Mouse (Mus musculus): ENCODE data around the gene Adgrd1. TPM values are rescaled to one million over a fixed set of nuclear protein-coding genes. Genes with fewer than 3 reads are reported as not detected.

The Adgrd1 gene
- polyA plus RNA-seq, 1 experiment from 2014 or later, result 0.06 TPM

GRCm38 (mm10) chr5:129189071-129189470 lies 92.5 kb downstream of the Adgrd1 start:
- 82% methylated on average over 6 of the region's 6 CpGs for WGBS
- Histone ChIP-seq H3K4me3 (no peak overlapping the region), H3K36me3 (no peaks in the 10 kb centered on the region), H3K27me3 (replicated peaks) (no peaks in the 10 kb centered on the region), H3K4me2 (replicated peaks) (no peak overlapping the region), H3K9me3 (no peaks in the 10 kb centered on the region), H3K4me1 (peaks cover 10% of the 10 kb centered on the region; the same call in 1 of the 2 replicates), H3K27ac (no peak overlapping the region), H3K9ac (no peak overlapping the region)
- ATAC-seq (ENCODE audit: low FRiP score, low read depth), result no peak

- Histone ChIP-seq H3K9me3 (no peaks in the 10 kb centered on the region), H3K36me3 (no peaks in the 10 kb centered on the region), H3K4me3 (no peak overlapping the region), H3K27ac (no peak overlapping the region), H3K27me3 (replicated peaks) (no peaks in the 10 kb centered on the region), H3K4me2 (replicated peaks) (no peak overlapping the region), H3K9ac (no peak overlapping the region), H3K4me1 (peaks cover 10% of the 10 kb centered on the region; the same call in 1 of the 2 replicates)
- WGBS, result 67% methylated on average over 7 of the region's 7 CpGs
- ATAC-seq (ENCODE audit: low FRiP score, low read depth), result no peak
These were observed 93.5 kb downstream of the Adgrd1 start for GRCm38 (mm10) chr5:129190077-129190476.

DNA sequence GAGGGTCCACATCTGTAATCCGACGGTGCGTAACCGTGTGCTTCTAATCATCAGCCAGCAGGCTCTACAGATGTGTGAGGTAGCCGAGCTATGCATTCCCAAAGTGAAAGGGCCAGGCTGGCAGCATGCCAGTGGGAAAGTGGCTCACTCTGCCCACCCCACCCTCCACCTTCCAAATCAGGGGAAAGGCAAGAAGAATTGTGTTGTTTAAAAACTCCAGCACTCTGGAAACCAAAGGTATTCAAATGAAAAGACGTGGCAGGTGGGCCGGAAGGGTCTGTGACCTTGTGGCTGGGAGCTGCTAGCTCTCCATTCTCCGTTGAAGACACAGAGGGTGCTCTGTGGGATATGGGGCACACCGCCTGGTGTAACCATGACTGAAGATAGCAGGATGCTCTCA lies 100.0 kb downstream of the Adgrd1 start:
- H3K4me3 ChIP-seq, result no peak overlapping the region
- no peak overlapping the region for H3K27ac ChIP-seq
- no peak for ATAC-seq (ENCODE audit: low FRiP score, low read depth)
- H3K9me3 ChIP-seq, result no peaks in the 10 kb centered on the region
- no peak overlapping the region for H3K4me2 ChIP-seq (replicated peaks)
- WGBS, result 74% methylated on average over 9 of the region's 9 CpGs
- H3K9ac ChIP-seq, result no peak overlapping the region
- H3K36me3 ChIP-seq, result no peaks in the 10 kb centered on the region
- H3K4me1 ChIP-seq, result peaks cover 4% of the 10 kb centered on the region; the same call in 1 of the 2 replicates
- H3K27me3 ChIP-seq (replicated peaks), result no peaks in the 10 kb centered on the region

DNA sequence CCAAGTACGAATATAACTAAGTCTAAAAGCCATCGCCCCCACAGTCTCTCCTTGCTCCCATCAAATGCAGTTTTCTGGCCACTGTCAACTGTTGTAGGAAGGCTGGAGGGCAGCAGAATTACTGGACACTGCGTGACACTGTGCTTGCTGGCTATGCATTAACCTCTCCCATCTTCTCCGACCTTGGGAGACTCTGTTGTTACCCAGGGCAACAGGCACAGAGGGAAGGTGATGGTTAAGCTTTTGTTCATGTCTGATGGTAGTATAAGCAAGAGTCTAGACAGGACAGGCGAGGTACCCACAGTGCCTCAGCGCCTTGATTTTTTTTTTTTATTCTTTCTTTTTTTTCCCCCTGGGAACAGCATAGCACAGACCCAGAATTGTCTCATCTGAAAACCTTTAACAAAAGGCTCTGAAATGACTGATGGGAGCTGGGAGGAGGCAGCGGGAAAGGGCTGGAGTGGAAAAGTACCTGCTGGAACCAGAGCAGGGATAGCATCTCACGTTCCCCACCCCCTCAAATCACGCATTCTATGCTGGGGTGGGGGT lies 100.5 kb downstream of the Adgrd1 start:
- peaks cover 4% of the 10 kb centered on the region; the same call in 1 of the 2 replicates for H3K4me1 ChIP-seq
- no peak overlapping the region for H3K4me3 ChIP-seq
- H3K9me3 ChIP-seq, result no peaks in the 10 kb centered on the region
- WGBS, result 63% methylated on average over 9 of the region's 9 CpGs
- H3K36me3 ChIP-seq, result no peaks in the 10 kb centered on the region
- ATAC-seq (ENCODE audit: low FRiP score, low read depth), result no peak
- H3K4me2 ChIP-seq (replicated peaks), result no peak overlapping the region
- H3K9ac ChIP-seq, result no peak overlapping the region
- H3K27ac ChIP-seq, result no peak overlapping the region
- no peaks in the 10 kb centered on the region for H3K27me3 ChIP-seq (replicated peaks)

GRCm38 (mm10) chr5:129200132-129200531 lies 103.6 kb downstream of the Adgrd1 start:
- Histone ChIP-seq H3K4me3 (no peak overlapping the region), H3K4me1 (0 out of 2 replicates have a peak, but pooled peaks cover 4% of the 10 kb centered on the region), H3K27ac (no peak overlapping the region), H3K9me3 (no peaks in the 10 kb centered on the region), H3K27me3 (replicated peaks) (no peaks in the 10 kb centered on the region), H3K9ac (no peak overlapping the region), H3K4me2 (replicated peaks) (no peak overlapping the region), H3K36me3 (no peaks in the 10 kb centered on the region)
- WGBS, result 90% methylated on average over 3 of the region's 3 CpGs
- no peak for ATAC-seq (ENCODE audit: low FRiP score, low read depth)

GRCm38 (mm10) chr5:129208279-129208678 lies 111.7 kb downstream of the Adgrd1 start:
- peaks cover 7% of the 10 kb centered on the region; the same call in 1 of the 2 replicates for H3K27me3 ChIP-seq (replicated peaks)

DNA sequence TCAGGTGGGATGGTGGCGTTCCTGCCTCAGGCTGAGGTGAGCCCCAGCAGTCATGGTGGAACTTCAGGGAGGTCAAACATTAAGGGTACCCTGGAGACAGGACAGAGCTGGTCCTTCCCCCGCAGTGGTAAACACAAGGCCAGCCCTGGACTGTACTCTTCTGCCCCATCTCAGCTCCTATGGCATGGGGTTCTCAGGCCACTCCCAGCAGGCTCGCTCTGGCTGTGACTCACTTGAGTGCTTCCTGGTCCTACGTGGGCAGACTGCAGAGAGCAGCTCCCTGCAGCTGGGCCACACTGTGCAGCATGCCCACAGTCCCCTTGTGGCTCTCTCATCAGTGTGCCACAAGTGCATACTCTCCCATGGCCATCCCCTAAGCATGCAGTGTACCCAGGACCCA lies 112.3 kb downstream of the Adgrd1 start:
- no peaks in the 10 kb centered on the region for H3K9me3 ChIP-seq
- H3K27me3 ChIP-seq (replicated peaks), result peaks cover 7% of the 10 kb centered on the region; the same call in 1 of the 2 replicates
- H3K4me1 ChIP-seq, result peaks cover 6% of the 10 kb centered on the region
- H3K36me3 ChIP-seq, result no peaks in the 10 kb centered on the region
- 78% methylated on average over 4 of the region's 4 CpGs for WGBS
- H3K9ac ChIP-seq, result no peak overlapping the region
- H3K27ac ChIP-seq, result no peak overlapping the region
- ATAC-seq (ENCODE audit: low FRiP score, low read depth), result no peak
- H3K4me2 ChIP-seq (replicated peaks), result no peak overlapping the region
- no peak overlapping the region for H3K4me3 ChIP-seq

More at GRCm38 (mm10) chr5:129208279-129208678, 111.7 kb downstream of the Adgrd1 start:
- Histone ChIP-seq H3K4me3 (no peak overlapping the region), H3K4me2 (replicated peaks) (no peak overlapping the region), H3K4me1 (peaks cover 6% of the 10 kb centered on the region), H3K9ac (no peak overlapping the region), H3K9me3 (no peaks in the 10 kb centered on the region), H3K36me3 (no peaks in the 10 kb centered on the region), H3K27ac (no peak overlapping the region)
- ATAC-seq (ENCODE audit: low FRiP score, low read depth), result no peak

GRCm38 (mm10) chr5:129211385-129212031 lies 115.0 kb downstream of the Adgrd1 start:
- Histone ChIP-seq H3K4me2 (replicated peaks) (no peak overlapping the region), H3K27ac (no peak overlapping the region), H3K9me3 (no peaks in the 10 kb centered on the region), H3K27me3 (replicated peaks) (peaks cover 7% of the 10 kb centered on the region; the same call in 1 of the 2 replicates), H3K4me1 (peaks cover 6% of the 10 kb centered on the region), H3K9ac (no peak overlapping the region), H3K36me3 (no peaks in the 10 kb centered on the region), H3K4me3 (no peak overlapping the region)
- WGBS, result 40% methylated on average over 14 of the region's 14 CpGs
- no peak for ATAC-seq (ENCODE audit: low FRiP score, low read depth)

- Histone ChIP-seq H3K9ac (no peak overlapping the region), H3K4me2 (replicated peaks) (no peak overlapping the region), H3K36me3 (no peaks in the 10 kb centered on the region), H3K4me3 (no peak overlapping the region), H3K9me3 (no peaks in the 10 kb centered on the region), H3K27ac (no peak overlapping the region), H3K27me3 (replicated peaks) (0 out of 2 replicates have a peak, but pooled peaks cover under 1% of the 10 kb centered on the region), H3K4me1 (peaks cover 27% of the 10 kb centered on the region)
- ATAC-seq (ENCODE audit: low FRiP score, low read depth), result no peak
- WGBS, result 55% methylated on average over 9 of the region's 9 CpGs
These were observed 117.5 kb downstream of the Adgrd1 start for GRCm38 (mm10) chr5:129214023-129214422.

- Histone ChIP-seq H3K9me3 (no peaks in the 10 kb centered on the region), H3K27me3 (replicated peaks) (no peaks in the 10 kb centered on the region), H3K4me2 (replicated peaks) (no peak overlapping the region), H3K4me1 (peaks cover 26% of the 10 kb centered on the region), H3K36me3 (no peaks in the 10 kb centered on the region), H3K9ac (no peak overlapping the region), H3K27ac (no peak overlapping the region), H3K4me3 (no peak overlapping the region)
- WGBS, result 88% methylated on average over 2 of the region's 2 CpGs
- ATAC-seq (ENCODE audit: low FRiP score, low read depth), result no peak
These were observed 119.5 kb downstream of the Adgrd1 start for GRCm38 (mm10) chr5:129216001-129216400.

DNA sequence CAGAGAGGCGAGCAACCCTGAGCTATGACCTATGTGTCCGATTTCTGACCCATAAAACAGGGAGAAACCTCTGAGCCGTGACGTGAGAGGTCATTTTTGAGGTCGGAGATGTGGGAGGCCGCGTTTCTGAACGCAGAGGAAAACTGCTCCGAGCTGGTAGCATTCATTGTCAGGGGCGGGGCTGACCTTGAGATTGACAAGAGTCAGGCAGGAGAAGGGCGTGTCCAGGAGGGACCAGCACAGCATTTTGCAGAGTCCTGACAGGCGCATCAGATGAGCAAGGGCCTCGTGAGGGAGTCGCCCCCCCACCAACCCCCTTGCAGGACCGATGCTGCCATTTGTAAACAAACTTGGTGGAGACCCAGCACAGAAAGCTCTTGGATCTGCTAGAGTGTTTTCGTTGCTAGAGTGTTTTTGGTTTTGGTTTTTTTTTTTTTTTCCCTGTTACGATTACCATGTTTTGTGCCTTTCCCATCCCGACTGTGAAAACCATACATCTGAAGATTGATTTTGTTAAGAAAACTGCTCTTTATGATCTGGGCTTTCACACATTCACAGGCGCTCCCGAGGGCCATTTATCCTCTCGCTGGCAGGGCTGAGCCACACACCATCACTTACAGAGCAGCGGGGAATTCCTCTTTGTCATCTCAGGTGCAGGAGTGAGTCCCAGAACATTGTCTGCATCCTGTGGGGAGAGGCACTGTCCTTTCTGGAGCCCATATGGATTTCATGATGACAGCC lies 121.1 kb downstream of the Adgrd1 start:
- WGBS, result 6% methylated on average over 22 of the region's 22 CpGs
- H3K36me3 ChIP-seq, result no peaks in the 10 kb centered on the region
- H3K4me2 ChIP-seq (replicated peaks), result peak overlapping the region; percentile 43
- no peak overlapping the region for H3K9ac ChIP-seq
- no peak overlapping the region for H3K4me3 ChIP-seq
- H3K27ac ChIP-seq, result no peak overlapping the region
- peaks cover 21% of the 10 kb centered on the region for H3K4me1 ChIP-seq
- H3K9me3 ChIP-seq, result no peaks in the 10 kb centered on the region
- no peaks in the 10 kb centered on the region for H3K27me3 ChIP-seq (replicated peaks)
- ATAC-seq (ENCODE audit: low FRiP score, low read depth), result peak; percentile 30; the same call in 1 of the 2 replicates

DNA sequence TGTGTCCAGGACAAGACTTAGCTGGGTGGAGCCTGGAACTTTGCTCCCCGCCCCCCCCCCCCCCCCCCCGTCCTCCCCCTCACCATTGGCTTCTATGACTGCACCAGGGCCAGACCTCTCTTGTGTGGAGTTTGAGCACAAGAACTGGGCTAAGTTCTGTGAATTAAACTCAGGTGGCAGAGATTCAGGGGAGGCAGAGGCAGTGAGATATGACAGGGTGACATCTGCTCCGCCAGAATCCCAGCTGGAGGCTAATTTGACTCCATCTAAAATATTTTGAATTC lies 121.6 kb downstream of the Adgrd1 start:
- Histone ChIP-seq H3K36me3 (no peaks in the 10 kb centered on the region), H3K27me3 (replicated peaks) (no peaks in the 10 kb centered on the region), H3K9me3 (no peaks in the 10 kb centered on the region), H3K4me3 (no peak overlapping the region), H3K9ac (no peak overlapping the region), H3K27ac (no peak overlapping the region; the same call in 1 of the 2 replicates), H3K4me2 (replicated peaks) (peak overlapping the region; percentile 43; the same call in 1 of the 2 replicates), H3K4me1 (peaks cover 21% of the 10 kb centered on the region)
- ATAC-seq (ENCODE audit: low FRiP score, low read depth), result peak; percentile 26; the same call in 1 of the 2 replicates
- 0% methylated on average over 2 of the region's 3 CpGs for WGBS
